ENCODE assay signal across 8 mouse cellular contexts in genomic region chr9:83925688-83926041, GRCm38 (mm10). TPM values are rescaled to one million over a fixed set of nuclear protein-coding genes. Genes with fewer than 3 reads are reported as not detected.
DNase-seq lines count a peak whose midpoint lies in the region; ATAC-seq and TF ChIP-seq lines count a peak whose summit lies in the region.

No protein-coding gene starts in this region.

- no peaks in the 10 kb centered on the region for H3K36me3 ChIP-seq in kidney, postnatal 0 days (ENCODE audit: insufficient read depth, low read length)
- H3K36me3 ChIP-seq in hindbrain, embryonic 13.5 days = no peaks in the 10 kb centered on the region
- no peaks in the 10 kb centered on the region for H3K36me3 ChIP-seq in midbrain, embryonic 15.5 days (replicated peaks)

- WGBS in kidney, postnatal 0 days = 60% methylated on average over 4 of the region's 4 CpGs
- 64% methylated on average over 4 of the region's 4 CpGs for WGBS in hindbrain, embryonic 13.5 days
- WGBS in midbrain, embryonic 15.5 days = 65% methylated on average over 4 of the region's 4 CpGs

- no peaks in the 10 kb centered on the region for H3K9me3 ChIP-seq in kidney, postnatal 0 days (replicated peaks; ENCODE audit: low read length)
- H3K9me3 ChIP-seq in hindbrain, embryonic 13.5 days = no peaks in the 10 kb centered on the region; the same call in 1 of the 2 replicates
- H3K9me3 ChIP-seq in midbrain, embryonic 15.5 days = no peaks in the 10 kb centered on the region

- no peak for TF ChIP-seq CTCF in kidney, postnatal 0 days (IDR thresholded peaks at IDR 0.05; ENCODE audit: low read depth)

- intact Hi-C loops in left cerebral cortex, postnatal 14 days (cut with DNase I) = loop anchor here (5.0 kb wide), 1 partner anchor 93 kb away; the partner anchor contains the start of gene Ttk

- ATAC-seq in kidney, postnatal 0 days (replicated peaks; ENCODE audit: low FRiP score, low read depth) = no peak
- no peak for ATAC-seq in hindbrain, embryonic 13.5 days (ENCODE audit: low FRiP score)
- ATAC-seq in midbrain, embryonic 15.5 days (replicated peaks) = no peak

- peak overlapping the region; percentile 75 for H3K9ac ChIP-seq in kidney, postnatal 0 days (ENCODE audit: low read depth, low read length)
- peak overlapping the region; percentile 82; the same call in 1 of the 2 replicates for H3K9ac ChIP-seq in hindbrain, embryonic 13.5 days
- 0 out of 2 replicates have a peak overlapping the region, but pooled peaks have one; percentile 67 for H3K9ac ChIP-seq in midbrain, embryonic 15.5 days

- no peaks in the 10 kb centered on the region for H3K27me3 ChIP-seq in kidney, postnatal 0 days (ENCODE audit: insufficient read depth, low read length)
- H3K27me3 ChIP-seq in hindbrain, embryonic 13.5 days = no peaks in the 10 kb centered on the region
- H3K27me3 ChIP-seq in midbrain, embryonic 15.5 days (replicated peaks) = no peaks in the 10 kb centered on the region

- peak overlapping the region; percentile 86 for H3K4me2 ChIP-seq in kidney, postnatal 0 days (ENCODE audit: low read length)
- peak overlapping the region; percentile 73 for H3K4me2 ChIP-seq in hindbrain, embryonic 13.5 days
- peak overlapping the region; percentile 79 for H3K4me2 ChIP-seq in midbrain, embryonic 15.5 days

- no peak overlapping the region for H3K27ac ChIP-seq in kidney, postnatal 0 days
- H3K27ac ChIP-seq in hindbrain, embryonic 13.5 days = no peak overlapping the region
- H3K27ac ChIP-seq in midbrain, embryonic 15.5 days = no peak overlapping the region

- DNase-seq in kidney, postnatal 0 days (ENCODE audit: low spot score) = no peak
- no peak for DNase-seq in kidney, postnatal 10 days
- DNase-seq in cerebellum, postnatal 25 days = peak; percentile 54 to 76
- no peak for DNase-seq in adrenal gland, postnatal 4 days (ENCODE audit: low spot score in 2 of 2)
- no peak for DNase-seq in thymus, postnatal 10 days (ENCODE audit: low spot score in 2 of 2)
- DNase-seq in left cerebral cortex, postnatal 14 days (ENCODE audit: low spot score in 2 of 2) = no peak

- H3K4me3 ChIP-seq in kidney, postnatal 0 days (replicated peaks; ENCODE audit: low read depth, low read length) = peak overlapping the region; percentile 74
- peak overlapping the region; percentile 72 for H3K4me3 ChIP-seq in hindbrain, embryonic 13.5 days
- peak overlapping the region; percentile 76 for H3K4me3 ChIP-seq in midbrain, embryonic 15.5 days

- 0 out of 2 replicates have a peak, but pooled peaks cover 3% of the 10 kb centered on the region for H3K4me1 ChIP-seq in kidney, postnatal 0 days (replicated peaks; ENCODE audit: insufficient read depth, low read length)
- peaks cover 5% of the 10 kb centered on the region; the same call in 1 of the 2 replicates for H3K4me1 ChIP-seq in hindbrain, embryonic 13.5 days (replicated peaks)
- H3K4me1 ChIP-seq in midbrain, embryonic 15.5 days = peaks cover 6% of the 10 kb centered on the region

RNA-seq across cellular contexts. Expression of gene Bckdhb, which starts 0.7 kb away (rescaled TPM):
- polyA plus RNA-seq in kidney, postnatal 0 days (2015; fragmentation: Nextera tagmentation; extraction: Ambion mirVana) = 50.6 and 50.7 TPM in 2 replicates
- 27.2 and 32.5 TPM in 2 replicates for polyA plus RNA-seq in hindbrain, embryonic 13.5 days (2015; fragmentation: Nextera tagmentation; extraction: Ambion mirVana)
- 28.6 and 28.7 TPM in 2 replicates for polyA plus RNA-seq in midbrain, embryonic 15.5 days (2015; fragmentation: Nextera tagmentation; extraction: Ambion mirVana)
- 10 to 100 TPM; 57.4 to 75.0 TPM for total RNA-seq in adrenal gland, postnatal 4 days (2021)
- total RNA-seq in left cerebral cortex, postnatal 14 days (2021) = 10 to 100 TPM; 38.5 to 40.7 TPM

Comparison
In these comparisons a context has a peak if more than half of its experiments do, and no peak if none do; other contexts are left out.
1. DNase-seq: peak in cerebellum, postnatal 25 days (2 of 2); none in kidney, postnatal 0 days (single experiment), kidney, postnatal 10 days (single experiment), adrenal gland, postnatal 4 days (0 of 2), thymus, postnatal 10 days (0 of 2) and left cerebral cortex, postnatal 14 days (0 of 2).
2. Peak in every context shown above with its lines, with median percentiles within 50 percentile points of each other: H3K4me2 ChIP-seq, H3K4me3 ChIP-seq and H3K9ac ChIP-seq.